Mouse (Mus musculus) layer of hippocampus, adult 9-11 months (tissue): ENCODE measurements at regions not wholly inside any gene's neighbourhood (a gene's known extent, or its start where the extent isn't known, plus 50 kb on each side); places are given as distances from the start of the nearest gene placed in this dataset.
"Not testable (repeated sequence)": the region's sequence is repeated elsewhere in the genome, so short reads cannot be mapped to it uniquely, and the experiment has no call there.

Experiments
- DNase-seq: peaks from one replicate; pipeline ENCODE4 v3.0.0; 2022

GRCm38 (mm10) chr3:31603237-31603636 lies 293.1 kb upstream of the Slc7a14 start:
- DNase-seq, result peak; percentile 25

- DNase-seq, result not testable (repeated sequence)
Observed at GRCm38 (mm10) chr3:31596581-31596980, 286.4 kb upstream of the Slc7a14 start.

GRCm38 (mm10) chr3:31585971-31586370 lies 275.8 kb upstream of the Slc7a14 start:
- DNase-seq, result peak; percentile 9

GRCm38 (mm10) chr3:31573849-31574248 lies 263.7 kb upstream of the Slc7a14 start:
- DNase-seq, result no peak
